Mouse (Mus musculus) hindbrain, embryonic 15.5 days (tissue): ENCODE results near the gene Kdelc2. TPM values are rescaled to one million over a fixed set of nuclear protein-coding genes. Genes with fewer than 3 reads are reported as not detected.

Experiments
- ATAC-seq: fragments of 200-750 bp; cut with Nextera tagmentation; 2 replicates; pipeline ENCODE4 v1.8.0; 2017; ENCODE audit warnings: low read depth, moderate number of reproducible peaks, moderate TSS enrichment; ENCODE audit not compliant: low FRiP score
- H3K27ac ChIP-seq: fragments of 300-500 bp; sonication (generic); replicated peaks from 2 replicates; pipeline ENCODE4 v1.5.1; 2015; ENCODE audit warnings: mild to moderate bottlenecking, inconsistent platforms
- H3K27me3 ChIP-seq: fragments of 300-500 bp; sonication (generic); 2 replicates; pipeline ENCODE4 v1.6.1; 2015; ENCODE audit warnings: control low read depth, inconsistent platforms
- H3K36me3 ChIP-seq: fragments of 300-500 bp; sonication (generic); 2 replicates; pipeline ENCODE4 v1.6.1; 2015; ENCODE audit warnings: control low read depth, inconsistent platforms
- H3K4me1 ChIP-seq: fragments of 300-500 bp; sonication (generic); replicated peaks from 2 replicates; pipeline ENCODE4 v1.6.1; 2015; ENCODE audit warnings: control low read depth, inconsistent platforms
- H3K4me2 ChIP-seq: fragments of 300-500 bp; sonication (generic); 2 replicates; pipeline ENCODE4 v1.6.1; 2015; ENCODE audit warnings: moderate library complexity, mild to moderate bottlenecking, inconsistent platforms
- H3K4me3 ChIP-seq: fragments of 300-500 bp; sonication (generic); 2 replicates; pipeline ENCODE4 v1.5.1; 2015; ENCODE audit warnings: mild to moderate bottlenecking, inconsistent platforms
- H3K9ac ChIP-seq: fragments of 300-500 bp; sonication (generic); 2 replicates; pipeline ENCODE4 v1.6.1; 2015; ENCODE audit warnings: inconsistent platforms
- H3K9me3 ChIP-seq: fragments of 300-500 bp; sonication (generic); 2 replicates; pipeline ENCODE4 v1.6.1; 2016; ENCODE audit warnings: control low read depth, inconsistent platforms
- WGBS: fragments of 180-500 bp; shearing (Covaris S2); methylation state at CpG from one replicate; pipeline ENCODE4 v1.1.7; 2015; 5-methylcytosine and 5-hydroxymethylcytosine counted together
- polyA plus RNA-seq: library from polyadenylated mRNA; unstranded; fragments of >200 nt; fragmentation: Nextera tagmentation; extraction: Ambion mirVana; gene quantifications from 2 replicates; pipeline ENCODE4 v1.2.1, GENCODE M21; 2015

Gene Kdelc2
- polyA plus RNA-seq, 1 experiment from 2014 or later: 6.8 TPM

- Histone ChIP-seq H3K9me3 (no peaks in the 10 kb centered on the region), H3K27ac (no peak overlapping the region), H3K27me3 (no peaks in the 10 kb centered on the region), H3K36me3 (no peaks in the 10 kb centered on the region), H3K4me1 (peaks cover 10% of the 10 kb centered on the region), H3K4me3 (no peak overlapping the region), H3K9ac (no peak overlapping the region), H3K4me2 (no peak overlapping the region)
- WGBS: 84% methylated on average over 3 of the region's 3 CpGs
- no peak for ATAC-seq
These were observed 5.3 kb downstream of the Kdelc2 start for GRCm38 (mm10) chr9:53389109-53389508.

GRCm38 (mm10) chr9:53390136-53390535 lies 6.3 kb downstream of the Kdelc2 start:
- no peak overlapping the region for H3K4me2 ChIP-seq
- no peaks in the 10 kb centered on the region for H3K36me3 ChIP-seq
- no peak for ATAC-seq
- no peaks in the 10 kb centered on the region for H3K27me3 ChIP-seq
- no peak overlapping the region for H3K4me3 ChIP-seq
- no peak overlapping the region for H3K27ac ChIP-seq
- no peak overlapping the region for H3K9ac ChIP-seq
- peaks cover 6% of the 10 kb centered on the region for H3K4me1 ChIP-seq
- no peaks in the 10 kb centered on the region for H3K9me3 ChIP-seq
- 87% methylated on average over 7 of the region's 7 CpGs for WGBS

- no peak for ATAC-seq
- no peaks in the 10 kb centered on the region for H3K27me3 ChIP-seq
- no peaks in the 10 kb centered on the region for H3K9me3 ChIP-seq
- peaks cover 11% of the 10 kb centered on the region for H3K4me1 ChIP-seq
- H3K9ac ChIP-seq: no peak overlapping the region
- 86% methylated on average over 13 of the region's 13 CpGs for WGBS
- no peak overlapping the region for H3K4me2 ChIP-seq
- H3K27ac ChIP-seq: no peak overlapping the region
- H3K36me3 ChIP-seq: no peaks in the 10 kb centered on the region
- H3K4me3 ChIP-seq: no peak overlapping the region
These were observed 14.0 kb downstream of the Kdelc2 start for GRCm38 (mm10) chr9:53397685-53398387.

- peaks cover 13% of the 10 kb centered on the region for H3K4me1 ChIP-seq
- 10% methylated on average over 5 of the region's 5 CpGs for WGBS
- H3K4me2 ChIP-seq: no peak overlapping the region
These were observed 14.5 kb downstream of the Kdelc2 start for GRCm38 (mm10) chr9:53398388-53398700.

GRCm38 (mm10) chr9:53399537-53399936 lies 15.7 kb downstream of the Kdelc2 start:
- WGBS: 97% methylated on average over 8 of the region's 8 CpGs
- Histone ChIP-seq H3K27me3 (no peaks in the 10 kb centered on the region), H3K4me1 (peaks cover 16% of the 10 kb centered on the region), H3K9ac (no peak overlapping the region), H3K27ac (no peak overlapping the region), H3K4me2 (no peak overlapping the region), H3K9me3 (no peaks in the 10 kb centered on the region), H3K36me3 (no peaks in the 10 kb centered on the region), H3K4me3 (no peak overlapping the region)
- no peak for ATAC-seq

More at GRCm38 (mm10) chr9:53398388-53398700, 14.5 kb downstream of the Kdelc2 start:
- no peak overlapping the region for H3K27ac ChIP-seq
- H3K9me3 ChIP-seq: no peaks in the 10 kb centered on the region
- H3K36me3 ChIP-seq: no peaks in the 10 kb centered on the region
- no peak for ATAC-seq
- no peak overlapping the region for H3K9ac ChIP-seq
- no peaks in the 10 kb centered on the region for H3K27me3 ChIP-seq
- H3K4me3 ChIP-seq: no peak overlapping the region

- no peaks in the 10 kb centered on the region for H3K9me3 ChIP-seq
- H3K4me2 ChIP-seq: no peak overlapping the region
- 76% methylated on average over 4 of the region's 4 CpGs for WGBS
- H3K4me3 ChIP-seq: no peak overlapping the region
- no peaks in the 10 kb centered on the region for H3K36me3 ChIP-seq
- H3K9ac ChIP-seq: no peak overlapping the region
- no peak for ATAC-seq
- H3K27ac ChIP-seq: no peak overlapping the region
- no peaks in the 10 kb centered on the region for H3K27me3 ChIP-seq
- peaks cover 28% of the 10 kb centered on the region for H3K4me1 ChIP-seq
These were observed 16.9 kb downstream of the Kdelc2 start for GRCm38 (mm10) chr9:53400696-53401095.

- no peak for ATAC-seq
- no peak overlapping the region for H3K27ac ChIP-seq
- H3K4me3 ChIP-seq: no peak overlapping the region
These were observed 17.3 kb downstream of the Kdelc2 start for GRCm38 (mm10) chr9:53401146-53401545.

GRCm38 (mm10) chr9:53402291-53402711 lies 18.5 kb downstream of the Kdelc2 start, which contains the start of gene 4930550C14Rik:
TSS of gene 4930550C14Rik (plus strand) at chr9:53402325.
- 19% methylated on average over 11 of the region's 11 CpGs for WGBS
- Histone ChIP-seq H3K4me1 (peaks cover 32% of the 10 kb centered on the region), H3K27me3 (no peaks in the 10 kb centered on the region), H3K9ac (no peak within 1 kb of the TSS), H3K27ac (peak within 1 kb of the TSS; percentile 56; the same call in 1 of the 2 replicates), H3K36me3 (no peaks in the 10 kb centered on the region), H3K4me2 (peak within 1 kb of the TSS; percentile 39), H3K4me3 (no peak within 1 kb of the TSS), H3K9me3 (no peaks in the 10 kb centered on the region)
- ATAC-seq: peak; percentile 7; the same call in 1 of the 2 replicates

More at GRCm38 (mm10) chr9:53401146-53401545, 17.3 kb downstream of the Kdelc2 start:
- Histone ChIP-seq H3K27me3 (no peaks in the 10 kb centered on the region), H3K4me2 (no peak overlapping the region), H3K36me3 (no peaks in the 10 kb centered on the region), H3K4me1 (peaks cover 32% of the 10 kb centered on the region), H3K9me3 (no peaks in the 10 kb centered on the region), H3K9ac (no peak overlapping the region)
- 88% methylated on average over 8 of the region's 8 CpGs for WGBS

- no peaks in the 10 kb centered on the region for H3K36me3 ChIP-seq
- H3K27me3 ChIP-seq: no peaks in the 10 kb centered on the region
- no peak overlapping the region for H3K9ac ChIP-seq
- no peaks in the 10 kb centered on the region for H3K9me3 ChIP-seq
- H3K27ac ChIP-seq: peak overlapping the region; percentile 56; the same call in 1 of the 2 replicates
- peaks cover 32% of the 10 kb centered on the region for H3K4me1 ChIP-seq
- ATAC-seq: peak; percentile 13; the same call in 1 of the 2 replicates
- WGBS: 45% methylated on average over 8 of the region's 8 CpGs
- H3K4me3 ChIP-seq: no peak overlapping the region
- peak overlapping the region; percentile 39 for H3K4me2 ChIP-seq
These were observed 19.2 kb downstream of the Kdelc2 start for GRCm38 (mm10) chr9:53402991-53403390.

- Histone ChIP-seq H3K9ac (no peak overlapping the region), H3K9me3 (no peaks in the 10 kb centered on the region), H3K4me1 (peaks cover 32% of the 10 kb centered on the region), H3K27me3 (no peaks in the 10 kb centered on the region), H3K36me3 (no peaks in the 10 kb centered on the region), H3K4me2 (no peak overlapping the region), H3K4me3 (no peak overlapping the region), H3K27ac (peak overlapping the region; percentile 93)
- no peak for ATAC-seq
- 77% methylated on average over 6 of the region's 6 CpGs for WGBS
These were observed 20.4 kb downstream of the Kdelc2 start for GRCm38 (mm10) chr9:53404050-53404752.

- Histone ChIP-seq H3K27me3 (no peaks in the 10 kb centered on the region), H3K4me3 (peak overlapping the region; percentile 39), H3K4me2 (peak overlapping the region; percentile 65), H3K4me1 (peaks cover 32% of the 10 kb centered on the region), H3K27ac (peak overlapping the region; percentile 93), H3K9ac (peak overlapping the region; percentile 59), H3K9me3 (no peaks in the 10 kb centered on the region), H3K36me3 (no peaks in the 10 kb centered on the region)
- ATAC-seq: peak; percentile 94
- 20% methylated on average over 21 of the region's 21 CpGs for WGBS
These were observed 21.2 kb downstream of the Kdelc2 start for GRCm38 (mm10) chr9:53404753-53405722.
